Mouse (Mus musculus) embryonic facial prominence, embryonic 15.5 days (tissue): Measurements from ENCODE around the gene 3830417A13Rik. TPM values are rescaled to one million over a fixed set of nuclear protein-coding genes. Genes with fewer than 3 reads are reported as not detected.

Source experiments
- ATAC-seq: fragments of 200-750 bp; cut with Nextera tagmentation; 2 replicates; pipeline ENCODE4 v1.8.0; 2017; ENCODE audit warnings: low read depth, moderate TSS enrichment; ENCODE audit not compliant: insufficient number of reproducible peaks, low FRiP score, low TSS enrichment
- H3K27ac ChIP-seq: fragments of 300-500 bp; sonication (generic); replicated peaks from 2 replicates; pipeline ENCODE4 v1.5.1; 2015; ENCODE audit warnings: mild to moderate bottlenecking, inconsistent platforms
- H3K27me3 ChIP-seq: fragments of 300-500 bp; sonication (generic); 2 replicates; pipeline ENCODE4 v1.6.1; 2015; ENCODE audit warnings: inconsistent platforms
- H3K36me3 ChIP-seq: fragments of 300-500 bp; sonication (generic); 2 replicates; pipeline ENCODE4 v1.6.1; 2015; ENCODE audit warnings: mild to moderate bottlenecking, inconsistent platforms
- H3K4me1 ChIP-seq: fragments of 300-500 bp; sonication (generic); 2 replicates; pipeline ENCODE4 v1.6.1; 2015; ENCODE audit warnings: inconsistent platforms
- H3K4me2 ChIP-seq: fragments of 300-500 bp; sonication (generic); replicated peaks from 2 replicates; pipeline ENCODE4 v1.6.1; 2015; ENCODE audit warnings: mild to moderate bottlenecking, inconsistent platforms
- H3K4me3 ChIP-seq: fragments of 300-500 bp; sonication (generic); replicated peaks from 2 replicates; pipeline ENCODE4 v1.5.1; 2015; ENCODE audit warnings: mild to moderate bottlenecking, inconsistent platforms
- H3K9ac ChIP-seq: fragments of 300-500 bp; sonication (generic); 2 replicates; pipeline ENCODE4 v1.6.1; 2015; ENCODE audit warnings: inconsistent platforms
- H3K9me3 ChIP-seq: fragments of 300-500 bp; sonication (generic); replicated peaks from 2 replicates; pipeline ENCODE4 v1.6.1; 2016; ENCODE audit warnings: inconsistent platforms
- WGBS: fragments of 180-500 bp; shearing (Covaris S2); methylation state at CpG from one replicate; pipeline ENCODE4 v1.1.7; 2015; 5-methylcytosine and 5-hydroxymethylcytosine counted together
- polyA plus RNA-seq: library from polyadenylated mRNA; unstranded; fragments of >200 nt; fragmentation: Nextera tagmentation; extraction: Ambion mirVana; gene quantifications from 2 replicates; pipeline ENCODE4 v1.2.1, GENCODE M21; 2015

The 3830417A13Rik gene
- 0.71 and 0.85 TPM in 2 replicates for polyA plus RNA-seq

DNA sequence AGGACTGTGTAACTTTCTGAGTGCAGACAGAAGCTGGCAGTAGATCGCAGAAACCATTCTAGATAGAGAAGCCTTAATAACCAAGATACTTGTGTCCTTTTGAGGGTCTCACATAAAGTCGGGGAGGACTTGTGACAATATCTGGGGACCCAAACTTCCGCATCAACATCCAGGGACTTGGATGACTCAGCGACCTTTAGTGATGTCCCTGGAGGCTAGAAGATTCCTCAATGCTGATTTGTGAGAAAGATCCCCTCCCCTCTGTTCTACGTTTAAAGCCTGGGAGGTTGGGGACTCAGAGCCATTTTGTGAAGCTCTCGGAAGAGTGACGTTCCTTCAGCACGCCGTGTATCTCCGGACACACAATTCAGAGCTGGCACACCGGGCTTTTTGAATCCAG lies at the start of gene 3830417A13Rik:
Gene 3830417A13Rik (plus strand): TSS at position 301 of the 400 bp plus-strand sequence.
- Histone ChIP-seq H3K4me1 (no peaks in the 10 kb centered on the region), H3K9me3 (no peaks in the 10 kb centered on the region), H3K27ac (no peak within 1 kb of the TSS), H3K27me3 (no peaks in the 10 kb centered on the region), H3K36me3 (no peaks in the 10 kb centered on the region), H3K4me2 (no peak within 1 kb of the TSS), H3K4me3 (no peak within 1 kb of the TSS), H3K9ac (no peak within 1 kb of the TSS)
- 82% methylated on average over 11 of the region's 11 CpGs for WGBS
- ATAC-seq: no peak

DNA sequence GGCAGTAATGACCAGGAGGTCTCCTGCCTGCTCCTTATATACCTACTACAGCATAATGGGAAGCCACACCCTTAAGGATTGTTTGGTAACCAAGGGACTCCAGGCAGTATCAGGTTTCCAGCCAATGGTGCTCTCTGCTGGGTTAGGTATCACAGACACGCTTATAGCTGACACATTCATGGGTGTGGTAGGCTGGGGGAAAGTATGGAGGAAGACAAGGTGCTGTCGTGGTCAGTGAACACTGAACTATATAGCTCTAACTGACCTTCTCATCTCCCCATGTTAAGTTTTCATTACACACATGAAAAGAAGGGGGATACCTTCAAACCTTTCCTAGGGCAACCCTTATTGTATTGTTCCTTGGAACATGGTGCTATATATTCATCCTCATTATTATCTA lies 21.2 kb upstream of the 3830417A13Rik start, which contains the start of gene Gm6760:
Gene Gm6760 (minus strand): TSS at position 101 of the 400 bp plus-strand sequence.
- Histone ChIP-seq H3K4me3 (no peak within 1 kb of the TSS), H3K4me1 (no peaks in the 10 kb centered on the region), H3K9me3 (no peaks in the 10 kb centered on the region), H3K4me2 (no peak within 1 kb of the TSS), H3K36me3 (no peaks in the 10 kb centered on the region), H3K27me3 (no peaks in the 10 kb centered on the region), H3K9ac (no peak within 1 kb of the TSS), H3K27ac (no peak within 1 kb of the TSS)
- no peak for ATAC-seq
- 55% methylated on average over 2 of the region's 2 CpGs for WGBS

DNA sequence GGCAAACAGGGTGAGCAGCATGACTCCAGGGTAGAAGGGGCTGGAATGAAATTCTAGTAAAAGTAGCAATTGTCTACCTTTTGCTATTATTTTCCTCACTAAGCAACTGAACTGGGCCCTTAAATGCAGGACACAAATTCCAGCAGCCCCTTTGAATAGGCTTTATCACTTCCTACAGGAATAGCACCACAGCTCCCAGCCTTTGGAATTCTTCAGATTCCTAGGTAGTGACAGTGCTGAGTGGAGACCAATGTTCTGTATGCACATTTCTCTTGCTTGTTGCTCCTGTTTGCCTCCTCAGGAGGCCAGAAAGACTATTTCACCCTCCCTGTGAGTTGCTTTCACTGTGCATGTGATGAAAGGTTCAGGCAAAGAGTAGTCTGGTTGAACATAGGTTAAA lies 7.9 kb downstream of the 3830417A13Rik start:
- ATAC-seq: no peak
- no peak overlapping the region for H3K4me3 ChIP-seq
- no peaks in the 10 kb centered on the region for H3K9me3 ChIP-seq
- no peak overlapping the region for H3K27ac ChIP-seq
- no peaks in the 10 kb centered on the region for H3K27me3 ChIP-seq
- H3K9ac ChIP-seq: no peak overlapping the region
- H3K36me3 ChIP-seq: no peaks in the 10 kb centered on the region
- H3K4me1 ChIP-seq: no peaks in the 10 kb centered on the region
- H3K4me2 ChIP-seq: no peak overlapping the region

Other genes starting within 250 kb of the 3830417A13Rik start
- not detected in 2 replicates for gene Gm6760, start 21.4 kb upstream of the 3830417A13Rik start, polyA plus RNA-seq
- 2.5 and 2.9 TPM in 2 replicates for gene Slitrk4, start 103.4 kb downstream of the 3830417A13Rik start, polyA plus RNA-seq